Mouse (Mus musculus) liver, postnatal 0 days (tissue): ENCODE results near the gene Kcnn3.

ENCODE experiments used
- CTCF ChIP-seq: sonication (generic); IDR thresholded peaks from 2 replicates; pipeline ENCODE4 v1.5.1; 2016; ENCODE audit warnings: antibody characterized with exemption, low read depth
- EP300 ChIP-seq: IDR thresholded peaks from 2 replicates; pipeline ENCODE4 v1.6.1; 2016; ENCODE audit warnings: antibody characterized with exemption, low read depth, mild to moderate bottlenecking

DNA sequence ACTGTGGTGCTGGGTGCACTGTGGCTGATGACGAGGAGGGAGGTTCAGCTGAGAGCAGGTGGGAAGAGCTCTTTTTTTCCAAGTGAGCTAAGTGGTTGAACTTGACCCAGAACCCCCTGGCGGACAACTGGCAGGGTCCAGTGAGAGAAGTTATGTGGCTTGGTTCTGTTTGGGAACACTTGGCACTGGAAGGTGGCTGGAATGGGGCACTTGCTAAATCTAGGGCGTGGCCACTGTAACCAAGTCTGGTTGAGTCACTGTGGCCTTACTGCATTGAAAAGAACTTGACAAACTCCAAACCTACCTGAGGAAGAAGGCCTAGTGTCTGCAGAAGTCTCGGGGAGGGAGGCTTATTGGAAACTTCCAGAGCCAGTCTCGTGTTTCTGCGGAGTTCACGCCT is 78.4 kb downstream of the Kcnn3 start:
- TF ChIP-seq CTCF (no peak), EP300 (no peak)
